Mouse (Mus musculus) adrenal gland, postnatal 14 days (tissue): Measurements from ENCODE around the gene Mterf1b. TPM values are rescaled to one million over a fixed set of nuclear protein-coding genes. Genes with fewer than 3 reads are reported as not detected.
A peak's percentile ranks its signal among the peaks of the same experiment; 100 is the strongest.
"Not testable (repeated sequence)": the region's sequence is repeated elsewhere in the genome, so short reads cannot be mapped to it uniquely, and the experiment has no call there.

Experiments used
- DNase-seq: peaks from one replicate; pipeline ENCODE4 v3.0.0; 2021; ENCODE audit warnings: mixed read lengths
- long read RNA-seq, 2 experiments: library from polyadenylated mRNA; stranded (forward); transcript quantifications; one replicate each; pipeline ENCODE4 v2.0.0; 2021
- total RNA-seq: library from RNA; stranded (reverse); gene quantifications from 2 replicates; pipeline ENCODE4 v1.2.3, GENCODE M21; 2021

The Mterf1b gene
- 2.3 and 4.5 TPM in 2 replicates for total RNA-seq
- long read RNA-seq, experiment 1, partial matches to known transcripts, result 0 of 6 reads
- long read RNA-seq, experiment 1, other reads (novel, unspliced or antisense), result 2 of 6 reads
- long read RNA-seq, experiment 2, partial matches to known transcripts, result 2 of 11 reads
- long read RNA-seq, experiment 2, other reads (novel, unspliced or antisense), result 5 of 11 reads

GRCm38 (mm10) chr5:4191671-4192480 lies at the start of gene Mterf1b:
Gene Mterf1b (plus strand): TSS chr5:4192367.
- not testable (repeated sequence) for DNase-seq

GRCm38 (mm10) chr5:4159418-4160071 lies 32.6 kb upstream of the Mterf1b start:
- DNase-seq, result not testable (repeated sequence)

DNA sequence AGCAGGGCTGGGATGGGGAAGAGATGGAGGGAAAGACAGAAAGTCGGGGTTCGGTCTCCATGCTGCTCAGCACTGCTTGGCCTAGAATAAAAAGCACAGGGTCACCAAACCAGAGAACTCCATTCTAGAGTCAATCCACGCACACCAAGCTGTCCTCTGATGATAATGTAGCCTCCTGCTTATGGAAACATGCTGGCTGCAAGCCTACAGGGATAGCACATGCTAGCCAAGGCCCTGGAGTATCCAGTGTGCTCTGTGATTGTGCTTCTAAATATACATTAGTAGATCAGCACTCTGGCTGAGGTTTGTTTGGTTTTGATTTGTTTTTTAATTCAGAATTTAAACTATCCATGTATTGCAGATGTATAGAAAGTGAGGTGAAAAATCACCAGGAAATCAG lies 30.6 kb upstream of the Mterf1b start:
- no peak for DNase-seq

DNA sequence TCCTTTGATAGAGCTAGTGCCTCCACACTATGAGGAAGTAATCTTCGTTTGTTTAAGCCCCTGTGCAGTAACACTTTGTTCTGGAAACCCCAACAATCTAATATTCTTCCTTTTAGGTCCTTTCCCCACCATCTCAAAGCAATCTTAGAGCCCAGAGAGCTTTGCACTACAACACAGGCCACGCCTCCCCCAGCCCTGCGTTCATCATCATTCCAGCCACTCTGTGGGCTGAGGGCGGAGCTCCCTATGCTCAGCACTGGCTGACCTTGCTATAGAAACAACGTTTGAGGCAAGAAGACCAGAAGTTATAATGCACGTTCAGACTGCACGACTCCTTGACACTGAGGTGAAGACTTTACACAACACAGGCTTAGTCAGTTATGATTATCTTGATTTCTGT lies 29.7 kb upstream of the Mterf1b start:
- DNase-seq, result no peak

- not testable (repeated sequence) for DNase-seq
These were observed 24.2 kb upstream of the Mterf1b start for GRCm38 (mm10) chr5:4167813-4168529.

- DNase-seq, result not testable (repeated sequence)
These were observed 23.6 kb upstream of the Mterf1b start for GRCm38 (mm10) chr5:4168530-4168926.

DNA sequence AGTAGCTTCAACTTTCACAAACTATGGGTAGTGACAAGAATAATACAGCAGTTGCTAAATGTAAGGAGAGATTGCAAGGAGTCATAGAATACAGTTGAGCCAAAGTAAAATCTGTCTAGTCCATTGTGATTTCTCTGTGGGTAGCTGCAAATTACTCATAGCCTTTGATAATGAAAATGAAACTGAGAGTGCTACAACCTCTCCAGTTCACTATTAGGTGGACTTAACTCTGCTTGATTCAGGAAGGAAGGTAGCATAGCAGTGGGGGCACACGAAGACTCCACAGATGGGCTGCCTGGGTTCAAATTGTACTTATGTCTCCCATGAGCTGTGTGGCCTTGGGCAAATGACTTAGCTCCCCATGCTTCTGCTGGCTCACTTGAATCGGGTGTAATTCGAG lies 15.7 kb upstream of the Mterf1b start:
- not testable (repeated sequence) for DNase-seq

DNA sequence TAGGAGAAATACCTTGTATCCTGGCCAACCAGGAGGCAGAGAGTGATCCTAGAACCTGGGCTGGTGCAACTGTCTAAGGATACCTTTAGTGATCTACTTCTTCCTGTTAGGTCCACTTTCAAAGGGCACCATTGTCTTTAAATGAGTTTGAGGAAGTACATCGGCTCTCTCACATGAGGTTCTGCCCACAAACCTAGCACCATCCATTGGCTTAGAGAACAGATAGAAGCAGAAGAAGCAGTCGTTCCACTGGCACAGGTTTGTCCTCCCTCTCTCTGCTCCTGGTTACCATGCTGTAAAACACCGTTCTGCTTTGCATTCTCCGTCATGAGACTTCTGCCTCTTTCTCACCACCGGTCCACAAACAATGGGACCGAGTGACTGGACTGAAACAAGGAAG lies 12.8 kb upstream of the Mterf1b start:
- no peak for DNase-seq

GRCm38 (mm10) chr5:4186815-4187214 lies 5.4 kb upstream of the Mterf1b start:
- DNase-seq, result no peak

DNA sequence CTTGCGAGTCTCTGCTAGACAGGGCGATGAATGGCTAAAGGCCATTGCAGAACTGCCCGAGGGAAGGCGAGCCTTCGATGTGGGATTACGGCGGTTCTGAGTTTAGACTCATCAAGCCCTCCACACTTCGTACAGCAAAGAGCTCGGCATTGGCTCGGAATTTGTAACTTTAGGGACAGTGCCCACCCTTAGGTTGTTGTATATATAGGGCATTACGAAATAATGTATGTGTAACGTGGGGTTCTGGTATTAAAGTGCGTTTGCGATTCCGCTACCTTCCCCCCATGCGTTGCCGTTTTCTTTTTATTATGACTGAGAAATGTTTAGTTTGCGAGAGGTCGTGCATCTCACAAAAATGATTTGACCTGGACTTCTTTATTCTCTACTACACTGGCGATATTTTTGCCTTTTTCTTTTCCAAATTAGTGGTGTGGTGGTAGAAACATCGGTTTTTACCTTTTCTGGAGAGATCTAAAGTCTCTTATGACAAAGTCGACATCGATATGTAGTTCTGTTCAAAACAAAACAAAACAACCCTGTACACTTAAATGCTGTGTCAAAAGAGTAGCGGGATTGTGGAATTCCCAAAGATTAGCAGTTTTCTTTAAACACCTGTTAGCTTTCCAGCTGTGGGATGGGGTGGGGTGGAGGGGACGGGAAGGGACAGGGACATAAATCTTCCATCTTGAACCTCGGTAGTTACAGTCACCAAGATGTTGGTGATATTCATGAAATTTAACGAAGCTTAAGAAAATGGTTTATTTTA lies 497 bp downstream of the Mterf1b start:
- not testable (repeated sequence) for DNase-seq

DNA sequence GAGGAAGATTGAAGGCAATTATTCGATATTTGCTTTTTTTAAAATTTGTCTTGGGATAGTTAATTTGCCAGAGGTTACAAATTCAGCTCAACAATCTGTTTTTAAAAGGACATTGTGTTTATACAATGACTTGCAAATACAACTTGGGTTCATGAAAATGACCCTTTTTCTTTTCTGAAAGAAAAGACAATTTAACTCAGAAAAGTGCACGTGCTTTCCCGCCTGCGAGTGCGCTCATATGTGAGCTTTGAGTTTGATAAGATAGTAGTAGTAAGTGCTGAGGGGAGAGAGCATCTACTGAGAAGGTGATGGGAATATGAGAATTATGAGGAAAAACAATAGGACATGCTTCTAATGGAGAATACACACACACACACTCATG lies 1.1 kb downstream of the Mterf1b start:
- DNase-seq, result no peak

GRCm38 (mm10) chr5:4194166-4194565 lies 2.0 kb downstream of the Mterf1b start:
- DNase-seq, result no peak

GRCm38 (mm10) chr5:4195086-4195485 lies 2.9 kb downstream of the Mterf1b start:
- DNase-seq, result peak; percentile 86

GRCm38 (mm10) chr5:4201368-4201767 lies 9.2 kb downstream of the Mterf1b start:
- DNase-seq, result no peak

GRCm38 (mm10) chr5:4202276-4202810 lies 10.2 kb downstream of the Mterf1b start:
- not testable (repeated sequence) for DNase-seq

GRCm38 (mm10) chr5:4210082-4210481 lies 17.9 kb downstream of the Mterf1b start:
- DNase-seq, result not testable (repeated sequence)

- DNase-seq, result no peak
These were observed 29.1 kb downstream of the Mterf1b start for GRCm38 (mm10) chr5:4221309-4221708.

- DNase-seq, result no peak
These were observed 29.9 kb downstream of the Mterf1b start for GRCm38 (mm10) chr5:4221981-4222623.

DNA sequence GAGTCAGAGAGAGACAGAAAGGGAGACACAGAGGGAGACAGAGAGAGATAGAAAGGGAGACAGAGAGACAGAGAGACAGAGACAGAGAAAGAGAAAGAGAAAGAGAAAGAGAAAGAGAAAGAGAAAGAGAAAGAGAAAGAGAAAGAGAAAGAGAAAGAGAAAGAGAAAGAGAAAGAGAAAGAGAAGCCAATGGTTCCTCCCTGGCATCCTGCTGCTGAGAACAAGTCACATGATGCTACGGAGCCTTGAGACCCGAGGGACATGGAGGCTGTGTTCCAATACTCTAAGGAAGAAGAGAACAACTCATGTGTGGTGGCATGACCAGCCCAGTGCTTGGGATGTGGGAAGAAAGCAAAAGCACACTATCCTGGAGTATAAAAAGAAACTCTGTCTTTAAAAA lies 40.0 kb downstream of the Mterf1b start:
- no peak for DNase-seq

DNA sequence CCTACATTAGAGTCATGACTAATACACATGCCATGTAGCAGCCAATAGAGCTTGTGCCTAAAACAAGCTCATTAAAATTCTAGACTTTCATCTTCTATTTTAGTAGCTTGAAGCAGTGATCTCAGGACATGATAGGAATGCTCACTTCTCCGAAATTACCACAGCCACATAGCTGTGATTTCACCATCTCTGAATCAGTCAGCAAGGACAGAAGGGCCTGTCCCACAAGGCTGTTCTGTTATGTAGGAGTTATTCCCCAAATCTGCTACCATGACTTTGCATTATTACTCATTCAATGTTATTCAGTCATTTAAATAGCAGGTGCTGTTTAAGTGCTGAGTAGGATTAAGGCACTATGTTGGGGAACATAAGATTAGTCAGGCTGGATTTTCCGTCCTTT lies 42.3 kb downstream of the Mterf1b start:
- DNase-seq, result no peak

- DNase-seq, result no peak
These were observed 48.0 kb downstream of the Mterf1b start for GRCm38 (mm10) chr5:4240120-4240519.
